ENCODE assay signal across 8 mouse cellular contexts in genomic region chr4:123572434-123573336, GRCm38 (mm10).
DNase-seq lines count a peak whose midpoint lies in the region; ATAC-seq and TF ChIP-seq lines count a peak whose summit lies in the region.

No protein-coding gene starts in this region.

- H3K27ac ChIP-seq in embryonic facial prominence, embryonic 15.5 days (replicated peaks), result peak overlapping the region; percentile 95
- H3K27ac ChIP-seq in heart, postnatal 0 days (ENCODE audit: low read depth), result peak overlapping the region; percentile 94
- H3K27ac ChIP-seq in stomach, embryonic 14.5 days (ENCODE audit: low read length), result peak overlapping the region; percentile 92

- H3K4me1 ChIP-seq in embryonic facial prominence, embryonic 15.5 days, result peaks cover 33% of the 10 kb centered on the region
- peaks cover 13% of the 10 kb centered on the region for H3K4me1 ChIP-seq in heart, postnatal 0 days (ENCODE audit: control insufficient read depth, insufficient read depth)
- H3K4me1 ChIP-seq in megakaryocyte, embryonic 14.5 days, result peaks cover 80% of the 10 kb centered on the region
- H3K4me1 ChIP-seq in stomach, embryonic 14.5 days (ENCODE audit: control insufficient read depth, insufficient read depth, low read length), result peaks cover 16% of the 10 kb centered on the region

- H3K27me3 ChIP-seq in embryonic facial prominence, embryonic 15.5 days, result no peaks in the 10 kb centered on the region
- no peaks in the 10 kb centered on the region for H3K27me3 ChIP-seq in heart, postnatal 0 days (ENCODE audit: control insufficient read depth, insufficient read depth, low read length)
- no peaks in the 10 kb centered on the region for H3K27me3 ChIP-seq in megakaryocyte, embryonic 14.5 days (replicated peaks)
- H3K27me3 ChIP-seq in stomach, embryonic 14.5 days (ENCODE audit: control insufficient read depth, insufficient read depth, low read length), result no peaks in the 10 kb centered on the region

- peak overlapping the region; percentile 26; the same call in 1 of the 2 replicates for H3K9ac ChIP-seq in embryonic facial prominence, embryonic 15.5 days
- H3K9ac ChIP-seq in heart, postnatal 0 days (replicated peaks; ENCODE audit: low read depth, low read length), result peak overlapping the region; percentile 46; the same call in 1 of the 2 replicates
- 0 out of 2 replicates have a peak overlapping the region, but pooled peaks have one; percentile 10 for H3K9ac ChIP-seq in stomach, embryonic 14.5 days (replicated peaks; ENCODE audit: low read depth, low read length)

- ATAC-seq in embryonic facial prominence, embryonic 15.5 days (ENCODE audit: insufficient number of reproducible peaks, low FRiP score, low TSS enrichment, low read depth), result peak; percentile 77
- peak; percentile 79 for ATAC-seq in heart, postnatal 0 days (ENCODE audit: insufficient read depth, low read depth)
- ATAC-seq in stomach, embryonic 14.5 days (ENCODE audit: insufficient number of reproducible peaks, insufficient read depth, low FRiP score, low read depth), result peak; percentile 72; the same call in 1 of the 2 replicates

- TF ChIP-seq EP300 in heart, postnatal 0 days (IDR thresholded peaks at IDR 0.05; ENCODE audit: low read depth), result peak; percentile 30; the same call in 1 of the 2 replicates

- H3K36me3 ChIP-seq in embryonic facial prominence, embryonic 15.5 days, result no peaks in the 10 kb centered on the region
- no peaks in the 10 kb centered on the region for H3K36me3 ChIP-seq in heart, postnatal 0 days (replicated peaks; ENCODE audit: control insufficient read depth, insufficient read depth, low read length)
- peaks cover 7% of the 10 kb centered on the region for H3K36me3 ChIP-seq in megakaryocyte, embryonic 14.5 days (replicated peaks; ENCODE audit: low read length)
- H3K36me3 ChIP-seq in stomach, embryonic 14.5 days (ENCODE audit: control insufficient read depth, insufficient read depth, low read length), result no peaks in the 10 kb centered on the region

- TF ChIP-seq CTCF in heart, postnatal 0 days (IDR thresholded peaks at IDR 0.05; ENCODE audit: low read depth), result no peak

- H3K4me2 ChIP-seq in embryonic facial prominence, embryonic 15.5 days (replicated peaks), result peak overlapping the region; percentile 48
- peak overlapping the region; percentile 64 for H3K4me2 ChIP-seq in heart, postnatal 0 days (ENCODE audit: low read depth, low read length)
- peak overlapping the region; percentile 44 for H3K4me2 ChIP-seq in stomach, embryonic 14.5 days (replicated peaks; ENCODE audit: low read depth, low read length)

- peak overlapping the region; percentile 39 for H3K4me3 ChIP-seq in embryonic facial prominence, embryonic 15.5 days (replicated peaks)
- H3K4me3 ChIP-seq in heart, postnatal 0 days (ENCODE audit: low read depth, low read length), result peak overlapping the region; percentile 49
- peak overlapping the region; percentile 93 for H3K4me3 ChIP-seq in megakaryocyte, embryonic 14.5 days (replicated peaks)
- peak overlapping the region; percentile 26; the same call in 1 of the 2 replicates for H3K4me3 ChIP-seq in stomach, embryonic 14.5 days (ENCODE audit: low read depth, low read length)

- WGBS in embryonic facial prominence, embryonic 15.5 days, result 11% methylated on average over 11 of the region's 11 CpGs
- WGBS in heart, postnatal 0 days, result 5% methylated on average over 11 of the region's 11 CpGs
- 10% methylated on average over 11 of the region's 11 CpGs for WGBS in stomach, embryonic 14.5 days

- H3K9me3 ChIP-seq in embryonic facial prominence, embryonic 15.5 days (replicated peaks), result no peaks in the 10 kb centered on the region
- no peaks in the 10 kb centered on the region for H3K9me3 ChIP-seq in heart, postnatal 0 days (replicated peaks; ENCODE audit: control insufficient read depth, low read length)
- H3K9me3 ChIP-seq in megakaryocyte, embryonic 14.5 days, result no peaks in the 10 kb centered on the region
- H3K9me3 ChIP-seq in stomach, embryonic 14.5 days (ENCODE audit: control insufficient read depth, low read depth, low read length), result no peaks in the 10 kb centered on the region

- DNase-seq in spleen, adult 18-20 months, result peak; percentile 35 to 52
- no peak for DNase-seq in spleen, adult 12 weeks (ENCODE audit: low spot score)
- DNase-seq in heart, postnatal 0 days (ENCODE audit: low spot score), result peak; percentile 86
- DNase-seq in kidney, postnatal 25 days, result peak; percentile 39 to 42
- DNase-seq in left cerebral cortex, adult 8-10 months (ENCODE audit: low spot score in 2 of 2), result no peak

Comparison
In these comparisons a context has a peak if more than half of its experiments do, and no peak if none do; other contexts are left out.
1. DNase-seq: peak in spleen, adult 18-20 months (2 of 2), heart, postnatal 0 days (single experiment) and kidney, postnatal 25 days (2 of 2); none in spleen, adult 12 weeks (single experiment) and left cerebral cortex, adult 8-10 months (0 of 2).
2. H3K4me3 ChIP-seq: peak in every context shown above with its lines; median percentile 93 in megakaryocyte, embryonic 14.5 days; 49 in heart, postnatal 0 days; 39 in embryonic facial prominence, embryonic 15.5 days; 26 in stomach, embryonic 14.5 days.
3. Peak in every context shown above with its lines, with median percentiles within 50 percentile points of each other: ATAC-seq, H3K27ac ChIP-seq, H3K4me2 ChIP-seq and H3K9ac ChIP-seq.